Mouse (Mus musculus): ENCODE measurements around the gene Coro1b. TPM values are rescaled to one million over a fixed set of nuclear protein-coding genes. Genes with fewer than 3 reads are reported as not detected.

Coro1b gene
- 143 and 179 TPM in 2 replicates for polyA plus RNA-seq (2011; ENCODE audit: insufficient read length, low read depth, missing spikeins)

- Histone ChIP-seq H3K27ac (ENCODE audit: insufficient read depth, low read length) (no peak within 1 kb of the TSS), H3K4me1 (ENCODE audit: control insufficient read depth, insufficient read depth, low read length) (no peaks in the 10 kb centered on the region), H3K4me3 (ENCODE audit: insufficient read depth, low read length) (peak within 1 kb of the TSS; percentile 88)
- TF ChIP-seq POLR2A (IDR thresholded peaks at IDR 0.05; ENCODE audit: low read depth, low read length): peak; percentile 81
- no peak for TF ChIP-seq CTCF (IDR thresholded peaks at IDR 0.05; ENCODE audit: borderline replicate concordance, insufficient read depth, low read length)
Measured at GRCm38 (mm10) chr19:4148491-4148806, at the start of gene Coro1b. Gene Coro1b, plus strand, starts transcription at chr19:4148619.

- Histone ChIP-seq H3K4me1 (ENCODE audit: control insufficient read depth, insufficient read depth, low read length) (peaks cover 5% of the 10 kb centered on the region; the same call in 1 of the 2 replicates), H3K27ac (ENCODE audit: insufficient read depth, low read length) (peak overlapping the region; percentile 23), H3K4me3 (ENCODE audit: insufficient read depth, low read length) (no peak overlapping the region)
- TF ChIP-seq CTCF (IDR thresholded peaks at IDR 0.05; ENCODE audit: borderline replicate concordance, insufficient read depth, low read length) (peak; percentile 95), POLR2A (IDR thresholded peaks at IDR 0.05; ENCODE audit: low read depth, low read length) (peak; percentile 41; the same call in 1 of the 2 replicates)
Measured at GRCm38 (mm10) chr19:4099056-4099455, 49.4 kb upstream of the Coro1b start.

- TF ChIP-seq CTCF (IDR thresholded peaks at IDR 0.05; ENCODE audit: borderline replicate concordance, insufficient read depth, low read length) (no peak), POLR2A (IDR thresholded peaks at IDR 0.05; ENCODE audit: low read depth, low read length) (no peak)
- Histone ChIP-seq H3K4me3 (ENCODE audit: insufficient read depth, low read length) (peak within 1 kb of the TSS; percentile 55), H3K27ac (ENCODE audit: insufficient read depth, low read length) (peak within 1 kb of the TSS; percentile 23), H3K4me1 (ENCODE audit: control insufficient read depth, insufficient read depth, low read length) (peaks cover 5% of the 10 kb centered on the region; the same call in 1 of the 2 replicates)
Measured at GRCm38 (mm10) chr19:4099837-4100717, 48.3 kb upstream of the Coro1b start, which contains the start of gene Pitpnm1. Gene Pitpnm1, plus strand, starts transcription at chr19:4099998.

- TF ChIP-seq POLR2A (IDR thresholded peaks at IDR 0.05; ENCODE audit: low read depth, low read length): no peak
- TF ChIP-seq CTCF (IDR thresholded peaks at IDR 0.05; ENCODE audit: borderline replicate concordance, insufficient read depth, low read length): no peak
- H3K27ac ChIP-seq (ENCODE audit: insufficient read depth, low read length): no peak overlapping the region
- peak overlapping the region; percentile 55 for H3K4me3 ChIP-seq (ENCODE audit: insufficient read depth, low read length)
- peaks cover 5% of the 10 kb centered on the region; the same call in 1 of the 2 replicates for H3K4me1 ChIP-seq (ENCODE audit: control insufficient read depth, insufficient read depth, low read length)
Measured at GRCm38 (mm10) chr19:4100718-4101261, 47.6 kb upstream of the Coro1b start.

- Histone ChIP-seq H3K27ac (ENCODE audit: insufficient read depth, low read length) (no peak overlapping the region), H3K4me3 (ENCODE audit: insufficient read depth, low read length) (no peak overlapping the region), H3K4me1 (ENCODE audit: control insufficient read depth, insufficient read depth, low read length) (peaks cover 5% of the 10 kb centered on the region; the same call in 1 of the 2 replicates)
- TF ChIP-seq CTCF (IDR thresholded peaks at IDR 0.05; ENCODE audit: borderline replicate concordance, insufficient read depth, low read length) (no peak), POLR2A (IDR thresholded peaks at IDR 0.05; ENCODE audit: low read depth, low read length) (no peak)
Measured at GRCm38 (mm10) chr19:4101466-4101865, 47.0 kb upstream of the Coro1b start.

GRCm38 (mm10) chr19:4102049-4102448 is 46.4 kb upstream of the Coro1b start:
- TF ChIP-seq POLR2A (IDR thresholded peaks at IDR 0.05; ENCODE audit: low read depth, low read length) (no peak), CTCF (IDR thresholded peaks at IDR 0.05; ENCODE audit: borderline replicate concordance, insufficient read depth, low read length) (no peak)

GRCm38 (mm10) chr19:4102626-4103025 is 45.8 kb upstream of the Coro1b start:
- no peak overlapping the region for H3K27ac ChIP-seq (ENCODE audit: insufficient read depth, low read length)
- H3K4me1 ChIP-seq (ENCODE audit: control insufficient read depth, insufficient read depth, low read length): peaks cover 5% of the 10 kb centered on the region; the same call in 1 of the 2 replicates
- H3K4me3 ChIP-seq (ENCODE audit: insufficient read depth, low read length): no peak overlapping the region
- TF ChIP-seq CTCF (IDR thresholded peaks at IDR 0.05; ENCODE audit: borderline replicate concordance, insufficient read depth, low read length) (no peak), POLR2A (IDR thresholded peaks at IDR 0.05; ENCODE audit: low read depth, low read length) (no peak)

More at GRCm38 (mm10) chr19:4102049-4102448, 46.4 kb upstream of the Coro1b start:
- H3K4me1 ChIP-seq (ENCODE audit: control insufficient read depth, insufficient read depth, low read length): peaks cover 5% of the 10 kb centered on the region; the same call in 1 of the 2 replicates
- H3K4me3 ChIP-seq (ENCODE audit: insufficient read depth, low read length): no peak overlapping the region
- H3K27ac ChIP-seq (ENCODE audit: insufficient read depth, low read length): no peak overlapping the region

GRCm38 (mm10) chr19:4103294-4103693 is 45.1 kb upstream of the Coro1b start:
- no peak overlapping the region for H3K27ac ChIP-seq (ENCODE audit: insufficient read depth, low read length)
- H3K4me1 ChIP-seq (ENCODE audit: control insufficient read depth, insufficient read depth, low read length): peaks cover 5% of the 10 kb centered on the region; the same call in 1 of the 2 replicates
- no peak for TF ChIP-seq POLR2A (IDR thresholded peaks at IDR 0.05; ENCODE audit: low read depth, low read length)
- TF ChIP-seq CTCF (IDR thresholded peaks at IDR 0.05; ENCODE audit: borderline replicate concordance, insufficient read depth, low read length): no peak
- H3K4me3 ChIP-seq (ENCODE audit: insufficient read depth, low read length): no peak overlapping the region

- Histone ChIP-seq H3K4me1 (ENCODE audit: control insufficient read depth, insufficient read depth, low read length) (peaks cover 5% of the 10 kb centered on the region; the same call in 1 of the 2 replicates), H3K4me3 (ENCODE audit: insufficient read depth, low read length) (no peak overlapping the region), H3K27ac (ENCODE audit: insufficient read depth, low read length) (no peak overlapping the region)
- TF ChIP-seq CTCF (IDR thresholded peaks at IDR 0.05; ENCODE audit: borderline replicate concordance, insufficient read depth, low read length) (no peak), POLR2A (IDR thresholded peaks at IDR 0.05; ENCODE audit: low read depth, low read length) (no peak)
Measured at GRCm38 (mm10) chr19:4103792-4104191, 44.6 kb upstream of the Coro1b start.
